Mouse (Mus musculus) spleen, postnatal 10 days (tissue): ENCODE data around the gene Trim8.

Experiments used
- DNase-seq, 2 experiments: peaks; one replicate each; pipeline ENCODE4 v3.0.0; 2021 to 2022; ENCODE audit warnings: low spot score in 2 of 2

Trim8 gene

DNA sequence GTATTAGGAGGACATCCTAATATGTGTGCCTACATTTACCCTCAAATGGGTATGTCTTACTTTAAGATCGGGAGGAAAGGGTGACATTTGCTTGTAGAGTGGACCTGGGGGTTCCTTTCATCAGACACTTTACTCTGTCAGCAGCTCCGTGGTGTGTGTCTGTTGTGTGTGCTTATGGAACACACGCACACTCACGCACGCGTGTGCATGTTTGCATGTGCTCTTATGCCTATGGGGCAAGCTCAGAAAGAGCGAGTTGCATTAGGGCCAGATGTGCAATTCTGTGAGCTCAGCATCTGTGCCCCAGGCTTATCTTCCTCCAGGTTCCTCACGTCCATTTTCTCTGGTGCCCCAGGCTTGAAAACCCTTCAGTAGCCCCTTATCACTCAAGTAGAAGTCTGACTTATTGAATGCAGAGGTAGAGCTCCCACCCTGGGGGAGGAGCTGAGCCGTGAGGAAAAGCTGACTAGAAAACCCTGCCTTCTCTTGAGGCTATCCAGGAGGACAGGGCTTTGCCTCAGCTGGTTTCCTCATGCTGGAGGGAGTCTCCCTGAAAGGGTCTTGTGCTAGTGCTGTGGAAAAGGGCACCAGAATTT lies 3.4 kb downstream of the Trim8 start:
- DNase-seq, result no peak

DNA sequence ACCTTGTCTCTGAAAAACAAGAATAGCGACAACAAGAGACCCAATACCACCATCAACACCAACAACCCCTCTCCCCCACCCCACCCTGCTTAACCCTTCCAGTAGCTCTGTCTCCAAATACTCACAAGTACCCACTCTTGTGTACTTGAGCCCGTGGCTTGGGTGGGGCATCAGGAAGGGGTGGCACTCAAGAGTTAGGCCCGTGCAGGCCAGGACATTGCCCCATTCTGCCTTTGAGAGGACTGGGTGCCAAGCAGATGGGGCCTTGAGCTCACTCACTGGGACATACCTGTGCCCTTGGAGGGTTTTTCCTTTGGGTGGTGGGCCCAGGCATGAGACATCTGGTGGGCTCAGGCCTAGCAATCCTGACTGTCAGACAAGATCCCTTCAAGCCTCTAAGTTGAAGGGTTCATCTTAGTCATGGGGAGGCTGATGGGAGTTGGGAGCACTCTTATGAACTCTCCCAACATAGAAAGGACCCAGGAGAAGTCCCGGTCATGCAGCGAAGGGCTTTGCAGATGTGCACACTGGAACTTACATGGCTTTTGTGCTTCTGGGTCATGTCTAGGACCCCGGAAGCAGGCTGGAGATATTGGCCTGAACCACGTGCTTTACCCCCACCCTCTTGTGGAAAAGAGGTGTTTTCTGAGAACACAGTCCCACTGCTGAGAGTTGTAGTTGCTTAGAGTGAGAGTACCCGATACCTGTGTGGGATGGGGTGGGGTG lies 4.3 kb downstream of the Trim8 start:
- no peak for DNase-seq

DNA sequence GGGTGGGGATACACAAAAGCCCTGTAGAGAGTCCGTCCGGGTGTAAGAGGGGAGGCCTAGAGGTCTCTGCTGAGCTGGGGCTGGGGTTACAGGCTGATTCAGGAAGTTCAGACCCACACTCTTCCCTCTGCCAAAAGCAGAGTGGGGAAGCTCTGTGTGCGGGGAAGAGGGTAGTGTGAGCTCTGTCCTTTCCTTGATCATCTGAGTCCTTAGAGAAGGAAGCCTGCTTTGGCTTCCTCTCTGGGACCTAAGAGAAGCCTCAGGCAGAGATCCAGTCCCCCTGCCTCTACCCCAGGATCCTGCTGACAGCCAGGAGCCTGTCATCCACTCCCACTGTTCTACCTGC lies 4.8 kb downstream of the Trim8 start:
- no peak for DNase-seq

DNA sequence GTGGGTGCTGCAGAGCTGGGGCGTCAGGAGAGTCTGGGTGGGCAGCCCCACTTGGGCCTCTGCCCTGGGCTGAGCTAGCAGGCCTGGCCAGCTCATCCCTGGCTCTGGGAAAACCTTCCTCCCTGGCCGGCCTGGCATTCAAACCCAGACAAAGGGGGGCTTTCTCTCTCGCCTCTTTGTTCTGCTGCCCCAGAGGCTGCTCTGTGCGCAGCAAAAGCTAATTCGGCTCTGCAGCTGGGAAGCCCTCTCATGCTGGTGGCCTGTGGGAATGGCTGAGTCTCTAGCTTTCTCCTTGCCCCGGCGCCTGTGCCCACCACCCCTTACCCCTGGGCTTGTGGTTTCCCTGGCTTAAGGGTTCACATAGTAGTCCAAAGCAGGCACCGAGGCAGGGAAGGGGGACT lies 5.7 kb downstream of the Trim8 start:
- no peak for DNase-seq

DNA sequence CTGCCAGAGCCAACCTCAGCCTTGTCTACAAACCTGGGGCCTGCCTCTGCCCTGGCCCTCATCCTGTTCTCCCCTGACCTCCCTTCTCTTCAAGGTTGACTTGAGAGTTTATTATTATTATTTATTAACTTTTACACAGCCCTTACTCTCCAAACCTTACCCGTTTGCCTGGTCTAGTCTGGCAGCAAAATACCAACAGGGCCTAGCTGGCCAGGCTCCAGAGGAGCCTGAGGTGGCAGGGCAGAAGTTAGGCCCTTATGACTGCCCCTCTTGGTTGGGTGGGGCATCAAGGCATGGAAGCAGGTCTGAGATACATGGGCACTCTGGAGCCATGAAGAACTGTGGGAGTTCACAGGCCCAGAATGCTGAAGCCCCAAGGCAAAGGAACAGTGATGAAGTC lies 6.3 kb downstream of the Trim8 start:
- no peak for DNase-seq

DNA sequence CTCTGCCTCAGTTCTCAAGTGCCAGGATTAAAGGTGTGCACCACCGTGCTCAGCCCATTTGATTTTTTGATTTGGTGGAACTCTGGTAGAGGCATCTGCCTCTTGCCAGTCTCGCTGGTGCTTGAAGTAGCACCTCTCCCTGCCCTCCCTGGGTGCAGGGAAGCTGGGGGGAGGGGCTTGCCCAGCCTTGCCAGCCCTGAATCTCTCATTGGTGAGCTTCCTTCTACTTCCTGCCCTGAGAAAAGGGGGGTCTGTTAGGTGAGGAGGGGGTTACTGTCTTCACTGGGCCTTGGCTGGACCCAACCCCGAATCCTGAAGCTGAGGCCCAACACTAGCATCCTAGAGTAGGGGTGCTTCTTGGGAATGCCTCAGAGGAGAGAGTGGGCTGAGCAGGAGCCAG lies 7.2 kb downstream of the Trim8 start:
- DNase-seq, result no peak

DNA sequence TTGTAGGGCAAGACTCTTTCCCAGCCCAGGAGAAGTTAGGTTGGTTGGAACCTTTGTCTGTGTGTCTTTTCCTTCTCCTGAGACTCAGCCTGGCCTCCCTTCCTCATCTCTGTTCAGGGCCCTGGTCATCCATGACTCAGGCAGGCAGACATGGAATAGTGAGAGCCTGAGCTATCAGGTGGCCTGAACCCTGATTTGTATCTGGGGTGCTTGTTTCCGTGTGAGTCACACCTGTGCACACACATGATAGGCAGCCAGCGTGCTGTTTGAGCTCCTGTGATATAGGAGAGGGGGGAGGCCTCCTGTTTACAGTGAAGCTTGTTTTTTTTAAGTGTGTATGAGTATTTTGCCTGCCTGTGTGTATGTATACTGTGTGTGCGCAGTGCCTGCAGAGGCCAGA lies 7.7 kb downstream of the Trim8 start:
- DNase-seq, result no peak

DNA sequence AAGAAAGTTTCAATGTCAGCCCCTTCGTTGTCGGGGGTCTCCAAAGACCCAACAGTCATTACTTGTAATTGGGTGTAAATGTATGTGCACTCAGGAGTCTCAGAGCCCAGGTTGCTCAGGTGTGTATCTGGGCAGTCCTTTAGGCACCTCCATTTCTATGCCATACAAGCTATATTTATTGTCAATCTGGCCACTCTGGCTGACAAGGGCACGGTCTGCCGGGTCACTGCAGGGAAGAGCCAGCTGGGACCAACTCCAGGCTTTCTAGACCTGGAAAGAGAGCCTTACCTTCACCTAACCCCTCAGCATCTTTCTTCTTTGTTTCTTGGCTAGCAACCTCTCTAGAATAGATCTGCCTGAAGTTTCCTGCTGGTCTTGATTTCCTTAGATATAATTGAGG lies 8.2 kb downstream of the Trim8 start:
- DNase-seq, result no peak

DNA sequence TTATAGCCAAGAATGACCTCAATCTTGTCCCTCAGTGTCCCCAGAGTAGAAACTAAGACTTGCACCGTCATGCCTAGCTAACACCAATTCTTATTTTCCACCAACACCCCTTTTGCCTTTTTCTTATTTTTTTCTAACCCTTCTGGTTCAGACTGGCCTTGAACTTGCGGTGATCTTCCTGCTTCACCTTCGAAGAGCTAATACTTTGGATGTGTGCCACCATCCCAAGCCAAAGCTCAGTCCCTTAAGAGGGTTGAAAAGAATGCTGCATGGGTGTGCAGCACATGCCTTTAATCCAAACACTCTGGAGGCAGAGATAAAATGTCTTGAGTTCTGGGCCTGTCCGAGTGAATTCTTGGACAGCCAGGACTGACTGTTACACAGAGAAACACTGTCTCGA lies 8.9 kb downstream of the Trim8 start:
- no peak for DNase-seq

DNA sequence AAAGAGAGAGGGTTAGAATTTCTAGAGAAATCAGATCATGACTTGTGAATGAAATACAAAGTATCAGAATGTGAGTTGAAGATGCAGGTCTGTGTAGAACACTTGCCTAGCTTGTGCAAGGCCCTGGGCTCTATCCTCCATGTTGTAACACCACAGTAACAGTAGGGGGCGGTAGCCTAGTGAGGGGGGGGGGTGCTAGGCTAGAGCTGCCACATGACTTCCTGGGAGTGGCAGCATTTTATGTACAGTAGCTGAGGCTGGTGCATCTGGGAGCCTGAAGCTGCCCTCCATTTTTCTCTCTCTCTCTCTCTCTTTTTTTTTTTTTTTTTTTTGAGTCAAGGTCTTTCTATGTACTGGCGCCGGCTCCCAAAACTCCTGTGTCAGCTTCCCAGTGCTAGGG lies 9.3 kb downstream of the Trim8 start:
- DNase-seq, result no peak

DNA sequence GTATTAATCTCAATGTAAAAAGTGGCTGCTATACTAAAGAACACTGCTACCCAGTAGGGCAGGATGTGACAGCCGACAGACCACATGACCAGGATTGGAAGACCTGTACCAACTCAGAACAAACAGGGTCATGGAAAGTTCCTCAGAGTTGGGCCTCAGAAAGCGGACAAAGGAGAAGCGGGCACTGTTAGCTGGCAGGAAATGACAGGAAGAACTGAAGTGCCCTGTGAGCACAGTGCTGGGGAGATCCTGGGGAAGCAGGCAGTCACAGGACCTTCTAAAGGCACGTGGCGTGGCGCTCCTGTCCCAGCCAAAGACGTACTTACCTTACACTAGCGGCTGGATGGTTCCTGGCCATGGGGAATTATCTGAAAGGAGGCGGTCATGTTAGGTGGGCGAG lies 9.8 kb downstream of the Trim8 start:
- DNase-seq, result no peak

DNA sequence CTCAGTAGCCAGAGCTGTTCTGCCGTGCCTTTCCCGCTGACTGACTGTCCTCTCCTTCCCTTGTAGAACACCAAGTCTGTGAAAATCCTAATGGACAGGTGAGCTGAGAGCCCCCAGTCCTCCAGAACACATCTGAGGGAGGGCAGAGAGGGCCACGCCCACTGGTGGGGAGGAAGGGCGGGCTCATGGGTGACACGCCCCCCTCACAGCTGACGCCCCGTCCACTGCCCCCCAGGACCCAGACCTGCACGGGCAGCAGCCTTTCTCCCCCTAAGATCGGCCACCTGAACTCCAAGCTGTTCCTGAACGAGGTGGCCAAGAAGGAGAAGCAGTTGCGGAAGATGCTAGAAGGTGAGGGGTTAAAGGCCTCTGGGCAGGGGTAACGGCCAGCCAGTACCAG lies 12.9 kb downstream of the Trim8 start:
- DNase-seq, result no peak

DNA sequence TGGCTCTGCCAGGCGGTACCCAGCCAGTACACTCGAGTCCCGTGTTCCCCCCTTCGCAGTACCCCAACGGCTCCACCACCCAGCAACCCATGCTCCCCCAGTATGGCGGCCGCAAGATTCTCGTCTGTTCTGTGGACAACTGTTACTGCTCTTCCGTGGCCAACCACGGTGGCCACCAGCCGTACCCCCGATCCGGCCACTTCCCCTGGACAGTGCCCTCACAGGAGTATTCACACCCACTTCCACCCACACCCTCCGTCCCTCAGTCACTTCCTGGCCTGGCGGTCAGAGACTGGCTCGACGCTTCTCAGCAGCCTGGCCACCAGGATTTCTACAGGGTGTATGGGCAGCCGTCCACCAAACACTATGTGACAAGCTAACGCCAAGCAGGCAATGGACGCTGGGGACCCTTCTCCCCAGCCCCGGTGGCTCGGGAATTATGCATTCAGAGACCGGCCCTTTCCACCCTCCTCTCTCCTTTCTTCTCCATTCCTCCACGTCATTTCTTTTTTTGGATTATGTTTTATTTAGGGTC lies 13.9 kb downstream of the Trim8 start:
- DNase-seq, result no peak

DNA sequence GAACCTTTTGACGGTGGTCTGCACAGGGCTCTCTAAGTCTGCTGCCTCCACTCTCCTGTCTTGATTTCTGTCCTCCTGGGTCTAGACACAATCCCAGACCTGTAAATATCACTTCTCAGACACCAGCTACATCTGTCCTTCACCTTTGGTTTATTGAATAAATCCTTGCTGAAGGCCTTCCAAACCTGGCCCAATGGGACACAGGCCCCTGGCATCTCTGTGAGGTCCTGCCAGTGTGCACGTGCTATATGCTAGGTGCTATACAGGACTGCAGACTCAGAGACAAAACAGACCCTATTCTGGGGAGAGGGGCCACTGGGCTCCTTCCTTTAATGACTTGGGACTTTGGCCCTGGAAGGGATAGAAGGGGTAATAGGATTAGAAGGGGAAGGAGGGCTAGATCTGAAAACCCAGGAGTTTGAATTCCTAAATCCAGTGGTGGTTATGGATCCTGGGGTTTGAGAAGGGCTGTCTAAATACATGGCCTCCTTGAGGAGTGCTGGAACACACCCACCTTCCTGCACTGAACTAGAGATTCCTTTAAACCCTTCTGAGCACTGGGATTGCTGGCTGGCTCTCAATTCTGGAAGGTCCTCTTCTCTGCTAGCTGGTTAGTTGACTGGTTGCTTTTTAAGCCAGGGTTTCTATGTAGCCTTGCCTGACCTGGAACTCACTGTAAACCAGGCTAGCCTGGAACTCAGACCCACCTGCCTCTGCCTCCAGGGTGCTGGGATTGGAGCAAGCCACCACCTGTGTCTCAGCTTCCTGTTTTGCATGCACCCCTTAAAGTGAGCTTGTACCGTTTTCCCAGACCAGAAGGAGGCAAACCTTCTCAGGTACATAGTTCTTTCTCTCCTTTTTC lies 15.4 kb downstream of the Trim8 start:
- peak in 1 of 2 experiments; percentile 12 for DNase-seq

DNA sequence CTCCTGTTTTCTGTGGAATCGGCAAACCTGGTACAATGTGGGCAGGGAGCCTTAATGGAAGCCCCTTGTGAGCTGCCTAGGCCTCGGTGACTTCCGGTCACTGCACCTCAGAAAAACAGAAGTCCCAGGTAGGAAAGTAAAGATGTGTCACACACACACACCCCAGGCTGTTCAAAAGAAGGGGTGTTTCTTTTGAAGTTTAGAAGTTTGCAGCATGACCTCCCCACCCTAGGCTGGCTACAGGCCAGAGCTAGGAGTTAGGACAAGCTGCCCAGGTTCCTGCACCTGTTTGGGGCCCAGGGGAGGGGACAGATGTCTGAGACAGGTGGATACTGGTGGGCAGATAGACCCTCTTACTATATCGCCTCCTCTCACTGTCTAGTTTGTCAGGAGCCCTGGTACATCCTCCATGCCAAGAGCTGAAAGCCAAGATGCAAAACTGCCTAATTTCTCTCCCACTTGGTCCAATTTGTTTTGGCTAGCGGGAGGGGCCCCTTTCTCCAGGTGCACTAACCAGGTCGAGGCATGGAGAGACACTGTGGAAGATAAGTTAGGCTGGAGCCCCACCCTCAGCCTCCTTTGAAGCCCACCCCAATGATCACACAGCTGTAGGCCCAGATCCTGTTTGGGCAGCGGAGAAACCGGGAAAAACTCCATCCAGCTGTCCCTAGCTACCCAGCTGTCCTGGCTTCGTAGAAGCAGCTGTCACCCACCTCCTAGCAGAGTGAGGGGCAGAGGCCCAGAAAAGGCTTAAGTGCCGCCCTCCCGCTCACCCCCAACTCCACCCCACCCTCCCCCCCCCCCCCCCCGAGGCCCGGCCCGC lies 16.2 kb downstream of the Trim8 start:
- DNase-seq, result peak in 1 of 2 experiments; percentile 16

DNA sequence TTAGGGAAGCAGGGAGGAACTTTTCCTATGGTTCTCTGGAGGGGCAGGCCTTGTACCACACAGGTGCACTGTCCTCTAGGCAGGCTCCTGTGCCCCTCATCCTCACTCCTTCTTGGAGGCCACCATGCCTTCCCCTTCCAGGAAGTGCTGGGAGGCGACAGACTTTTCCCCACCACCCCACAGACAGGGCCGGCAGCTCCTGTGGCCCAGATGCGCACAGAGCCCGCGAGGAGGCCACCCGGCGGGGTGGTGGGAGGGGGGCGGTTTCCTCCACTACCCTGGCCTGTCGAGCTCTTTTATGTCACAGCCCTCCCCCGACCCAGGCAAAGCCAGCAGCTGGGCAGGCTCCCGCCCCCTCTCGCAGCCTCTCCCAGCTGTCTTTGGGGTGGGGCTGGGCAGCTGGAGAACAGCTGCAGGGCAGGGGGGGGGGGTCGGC lies 16.9 kb downstream of the Trim8 start:
- peak in 1 of 2 experiments; percentile 64 for DNase-seq

DNA sequence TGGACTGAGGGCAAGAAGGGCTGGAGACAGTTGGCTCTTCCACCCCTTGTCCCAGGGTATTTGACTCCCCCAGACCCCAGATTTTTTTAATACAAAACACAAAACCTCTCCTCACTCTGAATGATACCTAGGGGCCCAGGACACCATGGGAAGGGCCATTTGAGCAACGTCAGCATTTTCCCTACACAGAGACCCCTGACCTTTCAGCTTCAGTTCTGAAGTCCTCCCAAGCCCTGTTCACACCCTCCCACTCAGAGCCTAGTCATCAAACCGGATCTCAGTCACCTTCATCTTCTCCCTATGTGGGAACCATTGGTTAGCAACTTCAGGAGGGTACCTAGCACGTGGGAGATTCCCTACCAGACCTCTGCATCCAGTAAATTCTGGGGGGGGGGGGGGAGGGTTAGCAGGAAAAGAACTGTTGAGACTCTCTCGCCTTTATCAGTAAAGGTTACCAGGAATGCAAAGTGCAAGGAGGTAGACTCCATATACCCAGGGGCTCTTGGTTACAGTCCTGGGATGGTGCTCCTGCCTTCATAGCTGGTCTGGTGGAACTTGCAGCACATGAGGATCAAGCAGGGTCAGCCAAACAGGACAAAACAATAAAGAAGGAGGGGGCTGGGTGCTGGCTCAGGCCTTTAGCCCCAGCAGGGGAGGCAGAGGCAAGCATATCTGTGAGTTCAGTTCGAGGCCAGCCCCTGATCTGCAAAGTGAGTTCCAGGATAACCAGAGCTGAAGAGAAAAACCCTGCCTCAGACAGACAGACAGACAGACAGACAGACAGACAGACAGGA lies 17.5 kb downstream of the Trim8 start:
- no peak for DNase-seq

DNA sequence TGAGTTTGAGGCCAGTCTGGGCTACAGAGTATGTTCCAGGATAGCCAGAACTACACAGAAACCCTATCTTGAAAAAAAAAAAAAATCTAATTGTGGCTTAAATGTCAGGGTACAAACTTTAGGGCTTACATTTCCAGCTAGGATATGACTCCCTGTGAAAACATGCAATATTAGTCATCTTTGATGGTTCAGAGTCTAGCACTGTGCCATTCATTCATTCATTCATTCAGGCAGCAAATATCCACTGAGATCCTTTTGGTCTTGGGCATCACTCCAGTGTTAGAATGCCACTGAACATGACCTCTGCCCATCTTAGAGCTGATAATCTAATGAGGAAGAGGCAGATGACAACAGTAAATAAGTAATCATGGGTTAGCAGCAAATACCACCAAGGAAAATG lies 20.2 kb downstream of the Trim8 start:
- no peak for DNase-seq

DNA sequence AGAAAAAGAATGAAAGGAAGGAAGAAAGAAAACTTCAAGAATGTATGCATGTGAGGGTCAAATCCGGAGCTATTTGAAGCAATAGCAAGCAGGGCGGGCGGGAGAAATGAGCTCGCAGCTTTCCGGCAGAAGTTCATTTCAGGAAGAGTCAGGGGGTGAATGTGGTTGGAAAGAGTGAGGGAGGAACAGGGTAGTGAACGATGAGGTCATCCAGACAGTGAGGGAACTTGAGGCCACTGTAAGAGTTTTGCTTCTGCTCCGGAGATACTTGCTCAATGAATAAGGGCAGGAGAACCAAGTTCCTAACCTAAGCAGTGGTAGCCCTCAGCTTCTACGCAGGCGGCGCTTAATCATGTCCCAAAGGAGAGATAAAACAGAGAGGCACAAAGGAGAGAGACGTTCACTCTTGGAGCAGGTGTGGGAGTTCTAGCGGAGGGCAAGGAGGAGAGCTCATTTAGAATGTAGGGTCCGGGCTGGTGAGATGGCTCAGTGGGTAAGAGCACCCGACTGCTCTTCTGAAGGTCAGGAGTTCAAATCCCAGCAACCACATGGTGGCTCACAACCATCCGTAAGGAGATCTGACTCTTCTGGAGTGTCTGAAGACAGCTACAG lies 21.0 kb downstream of the Trim8 start:
- DNase-seq, result no peak

DNA sequence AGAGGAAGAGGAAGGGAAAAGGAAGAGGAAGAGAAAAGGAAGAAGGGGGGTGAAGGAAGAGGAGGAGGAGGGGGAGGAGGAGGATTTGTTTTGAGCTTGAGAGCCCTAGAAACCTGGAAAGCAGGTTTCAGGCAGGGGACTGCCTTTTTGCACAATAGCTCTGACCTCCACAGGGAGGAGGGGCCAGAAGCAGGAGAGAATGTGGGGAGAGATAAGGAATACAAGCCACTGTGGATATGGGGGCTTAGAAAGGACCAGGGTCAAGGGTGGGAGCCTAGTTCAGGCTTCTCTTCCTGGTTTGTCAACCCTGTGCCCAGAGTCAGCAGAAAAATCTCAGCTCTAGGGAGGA lies 21.6 kb downstream of the Trim8 start:
- no peak for DNase-seq
